Mouse (Mus musculus) intestine, embryonic 15.5 days (tissue): Measurements from ENCODE around the gene Olfr1316. TPM values are rescaled to one million over a fixed set of nuclear protein-coding genes. Genes with fewer than 3 reads are reported as not detected.

Experiments
- ATAC-seq: fragments of 200-750 bp; cut with Nextera tagmentation; 2 replicates; pipeline ENCODE4 v1.8.0; 2017; ENCODE audit warnings: moderate TSS enrichment, moderate library complexity
- H3K27ac ChIP-seq: fragments of 300-500 bp; sonication (generic); 2 replicates; pipeline ENCODE4 v1.5.1; 2015; ENCODE audit warnings: mild to moderate bottlenecking, inconsistent platforms
- H3K27me3 ChIP-seq: fragments of 300-500 bp; sonication (generic); replicated peaks from 2 replicates; pipeline ENCODE4 v1.6.1; 2015; ENCODE audit warnings: inconsistent platforms
- H3K36me3 ChIP-seq: fragments of 300-500 bp; sonication (generic); 2 replicates; pipeline ENCODE4 v1.6.1; 2015; ENCODE audit warnings: inconsistent platforms
- H3K4me1 ChIP-seq: fragments of 300-500 bp; sonication (generic); replicated peaks from 2 replicates; pipeline ENCODE4 v1.6.1; 2015; ENCODE audit warnings: inconsistent platforms
- H3K4me2 ChIP-seq: fragments of 300-500 bp; sonication (generic); replicated peaks from 2 replicates; pipeline ENCODE4 v1.6.1; 2015; ENCODE audit warnings: mild to moderate bottlenecking, inconsistent platforms
- H3K4me3 ChIP-seq: fragments of 300-500 bp; sonication (generic); replicated peaks from 2 replicates; pipeline ENCODE4 v1.5.1; 2015; ENCODE audit warnings: inconsistent platforms
- H3K9ac ChIP-seq: fragments of 300-500 bp; sonication (generic); 2 replicates; pipeline ENCODE4 v1.6.1; 2015; ENCODE audit warnings: inconsistent platforms
- H3K9me3 ChIP-seq: fragments of 300-500 bp; sonication (generic); 2 replicates; pipeline ENCODE4 v1.6.1; 2016; ENCODE audit warnings: inconsistent platforms
- WGBS: fragments of 180-500 bp; shearing (Covaris S2); methylation state at CpG from one replicate; pipeline ENCODE4 v1.1.7; 2015; 5-methylcytosine and 5-hydroxymethylcytosine counted together
- polyA plus RNA-seq: library from polyadenylated mRNA; unstranded; fragments of >200 nt; fragmentation: Nextera tagmentation; extraction: Ambion mirVana; gene quantifications from 2 replicates; pipeline ENCODE4 v1.2.1, GENCODE M21; 2015

Gene Olfr1316
- polyA plus RNA-seq: not detected in 2 replicates

GRCm38 (mm10) chr2:112134877-112135276, at the start of gene Olfr1316:
Gene Olfr1316, minus strand, starts transcription at chr2:112134977.
- ATAC-seq: no peak
- H3K4me2 ChIP-seq: no peak within 1 kb of the TSS
- H3K4me1 ChIP-seq: no peaks in the 10 kb centered on the region
- no peak within 1 kb of the TSS for H3K4me3 ChIP-seq
- H3K9ac ChIP-seq: no peak within 1 kb of the TSS
- H3K9me3 ChIP-seq: no peaks in the 10 kb centered on the region
- 82% methylated on average over 2 of the region's 2 CpGs for WGBS
- H3K27ac ChIP-seq: no peak within 1 kb of the TSS
- H3K27me3 ChIP-seq: no peaks in the 10 kb centered on the region
- H3K36me3 ChIP-seq: no peaks in the 10 kb centered on the region

GRCm38 (mm10) chr2:112153898-112154297, 19.1 kb upstream of the Olfr1316 start, which contains the start of gene Olfr1318:
Gene Olfr1318, plus strand, starts transcription at chr2:112154198.
- Histone ChIP-seq H3K4me3 (no peak within 1 kb of the TSS), H3K27ac (no peak within 1 kb of the TSS), H3K9me3 (no peaks in the 10 kb centered on the region), H3K27me3 (no peaks in the 10 kb centered on the region), H3K4me2 (no peak within 1 kb of the TSS), H3K9ac (no peak within 1 kb of the TSS), H3K4me1 (no peaks in the 10 kb centered on the region), H3K36me3 (no peaks in the 10 kb centered on the region)
- no peak for ATAC-seq

- WGBS: 68% methylated on average over 2 of the region's 2 CpGs
- Histone ChIP-seq H3K4me3 (no peak within 1 kb of the TSS), H3K27ac (no peak within 1 kb of the TSS)
Measured at GRCm38 (mm10) chr2:112140029-112140428, 5.3 kb upstream of the Olfr1316 start, which contains the start of gene Olfr1317. Gene Olfr1317, plus strand, starts transcription at chr2:112140329.

GRCm38 (mm10) chr2:112115340-112115739, 19.4 kb downstream of the Olfr1316 start, which contains the start of gene Olfr1315-ps1:
Gene Olfr1315-ps1, minus strand, starts transcription at chr2:112115440.
- Histone ChIP-seq H3K9me3 (no peaks in the 10 kb centered on the region), H3K4me2 (no peak within 1 kb of the TSS), H3K4me1 (no peaks in the 10 kb centered on the region), H3K9ac (no peak within 1 kb of the TSS), H3K27me3 (no peaks in the 10 kb centered on the region), H3K4me3 (no peak within 1 kb of the TSS), H3K36me3 (no peaks in the 10 kb centered on the region), H3K27ac (no peak within 1 kb of the TSS)
- 73% methylated on average over 1 of the region's 1 CpGs for WGBS
- no peak for ATAC-seq

More at GRCm38 (mm10) chr2:112140029-112140428, 5.3 kb upstream of the Olfr1316 start, which contains the start of gene Olfr1317:
- Histone ChIP-seq H3K36me3 (no peaks in the 10 kb centered on the region), H3K4me1 (no peaks in the 10 kb centered on the region), H3K4me2 (no peak within 1 kb of the TSS), H3K9ac (no peak within 1 kb of the TSS), H3K27me3 (no peaks in the 10 kb centered on the region), H3K9me3 (no peaks in the 10 kb centered on the region)
- no peak for ATAC-seq

GRCm38 (mm10) chr2:112096681-112097080, 38.1 kb downstream of the Olfr1316 start, which contains the start of gene Olfr1314:
Gene Olfr1314, minus strand, starts transcription at chr2:112096781.
- Histone ChIP-seq H3K4me1 (no peaks in the 10 kb centered on the region), H3K4me3 (no peak within 1 kb of the TSS), H3K9ac (no peak within 1 kb of the TSS), H3K4me2 (no peak within 1 kb of the TSS), H3K9me3 (no peaks in the 10 kb centered on the region), H3K36me3 (no peaks in the 10 kb centered on the region), H3K27me3 (no peaks in the 10 kb centered on the region), H3K27ac (no peak within 1 kb of the TSS)
- ATAC-seq: no peak

- Histone ChIP-seq H3K4me1 (no peaks in the 10 kb centered on the region), H3K36me3 (no peaks in the 10 kb centered on the region), H3K4me2 (no peak within 1 kb of the TSS), H3K9me3 (no peaks in the 10 kb centered on the region), H3K4me3 (no peak within 1 kb of the TSS), H3K27ac (no peak within 1 kb of the TSS), H3K27me3 (no peaks in the 10 kb centered on the region), H3K9ac (no peak within 1 kb of the TSS)
- no peak for ATAC-seq
Measured at GRCm38 (mm10) chr2:112077743-112078142, 57.0 kb downstream of the Olfr1316 start, which contains the start of gene Olfr1313. Gene Olfr1313, minus strand, starts transcription at chr2:112077843.

Other genes starting within 250 kb of the Olfr1316 start
- gene Olfr1306, start 218.7 kb downstream of the Olfr1316 start, polyA plus RNA-seq: not detected in 2 replicates
- gene Olfr1307, start 185.5 kb downstream of the Olfr1316 start, polyA plus RNA-seq: 0.01 TPM in 1 of 2 replicates, not detected in the other
- not detected in 2 replicates for gene Olfr1308, start 170.0 kb downstream of the Olfr1316 start, polyA plus RNA-seq
- not detected in 2 replicates for gene Olfr1309, start 144.7 kb downstream of the Olfr1316 start, polyA plus RNA-seq
- gene Olfr1310, start 122.3 kb downstream of the Olfr1316 start, polyA plus RNA-seq: not detected in 2 replicates
- not detected in 2 replicates for gene Olfr1311, start 110.6 kb downstream of the Olfr1316 start, polyA plus RNA-seq
- not detected in 2 replicates for gene Olfr1312, start 84.7 kb downstream of the Olfr1316 start, polyA plus RNA-seq
- gene Olfr1313, start 57.1 kb downstream of the Olfr1316 start, polyA plus RNA-seq: not detected in 2 replicates
- not detected in 2 replicates for gene Olfr1314, start 38.2 kb downstream of the Olfr1316 start, polyA plus RNA-seq
- gene Olfr1315-ps1, start 19.5 kb downstream of the Olfr1316 start, polyA plus RNA-seq: not detected in 2 replicates
- gene Olfr1317, start 5.4 kb upstream of the Olfr1316 start, polyA plus RNA-seq: not detected in 2 replicates
- not detected in 2 replicates for gene Olfr1318, start 19.2 kb upstream of the Olfr1316 start, polyA plus RNA-seq
- 22.8 and 23.8 TPM in 2 replicates for gene Lpcat4, start 104.5 kb upstream of the Olfr1316 start, polyA plus RNA-seq
- gene Nutm1, start 124.3 kb upstream of the Olfr1316 start, polyA plus RNA-seq: not detected in 2 replicates
- 256 and 271 TPM in 2 replicates for gene Nop10, start 126.9 kb upstream of the Olfr1316 start, polyA plus RNA-seq
- gene Slc12a6, start 130.8 kb upstream of the Olfr1316 start, polyA plus RNA-seq: 13.8 TPM in 2 replicates
- not detected in 2 replicates for gene Gm21985, start 131.3 kb upstream of the Olfr1316 start, polyA plus RNA-seq
- gene Emc4, start 233.1 kb upstream of the Olfr1316 start, polyA plus RNA-seq: 109 and 113 TPM in 2 replicates
- 35.2 and 43.0 TPM in 2 replicates for gene Katnbl1, start 244.2 kb upstream of the Olfr1316 start, polyA plus RNA-seq